Mouse (Mus musculus): ENCODE measurements around the gene Sec24a. TPM values are rescaled to one million over a fixed set of nuclear protein-coding genes. Genes with fewer than 3 reads are reported as not detected.
"Not testable (repeated sequence)": the region's sequence is repeated elsewhere in the genome, so short reads cannot be mapped to it uniquely, and the experiment has no call there.

Gene Sec24a
- polyA plus RNA-seq, 1 experiment from 2014 or later: 7.5 TPM

GRCm38 (mm10) chr11:51790662-51791061 lies 27.2 kb upstream of the Sec24a start:
- no peaks in the 10 kb centered on the region for H3K9me3 ChIP-seq (replicated peaks; ENCODE audit: control insufficient read depth, low read length)
- peaks cover 57% of the 10 kb centered on the region for H3K36me3 ChIP-seq (ENCODE audit: control insufficient read depth, insufficient read depth, low read length)
- ATAC-seq (no peak), DNase-seq (ENCODE audit: low spot score) (no peak)
- WGBS: 94% methylated on average over 7 of the region's 7 CpGs
- no peak overlapping the region for H3K4me2 ChIP-seq (ENCODE audit: low read length)
- no peaks in the 10 kb centered on the region for H3K4me1 ChIP-seq (ENCODE audit: control insufficient read depth, insufficient read depth, low read length)
- no peaks in the 10 kb centered on the region for H3K27me3 ChIP-seq (replicated peaks; ENCODE audit: control insufficient read depth, insufficient read depth, low read length)
- no peak overlapping the region for H3K27ac ChIP-seq (ENCODE audit: low read depth, low read length)
- H3K9ac ChIP-seq (ENCODE audit: low read length): no peak overlapping the region
- no peak overlapping the region for H3K4me3 ChIP-seq (ENCODE audit: low read depth, low read length)

- DNase-seq (ENCODE audit: low spot score); ATAC-seq; H3K27me3 ChIP-seq (replicated peaks; ENCODE audit: control insufficient read depth, insufficient read depth, low read length); H3K4me2 ChIP-seq (ENCODE audit: low read length); H3K9me3 ChIP-seq (replicated peaks; ENCODE audit: control insufficient read depth, low read length); H3K4me3 ChIP-seq (ENCODE audit: low read depth, low read length); H3K9ac ChIP-seq (ENCODE audit: low read length); H3K27ac ChIP-seq (ENCODE audit: low read depth, low read length); H3K4me1 ChIP-seq (ENCODE audit: control insufficient read depth, insufficient read depth, low read length): not testable (repeated sequence)
- peaks cover 60% of the 10 kb centered on the region for H3K36me3 ChIP-seq (ENCODE audit: control insufficient read depth, insufficient read depth, low read length)
- 76% methylated on average over 4 of the region's 4 CpGs for WGBS
Measured at GRCm38 (mm10) chr11:51789735-51790134, 26.3 kb upstream of the Sec24a start.

GRCm38 (mm10) chr11:51785926-51786325 lies 22.5 kb upstream of the Sec24a start:
- Histone ChIP-seq H3K27ac (ENCODE audit: low read depth, low read length) (no peak overlapping the region), H3K9me3 (replicated peaks; ENCODE audit: control insufficient read depth, low read length) (no peaks in the 10 kb centered on the region), H3K4me2 (ENCODE audit: low read length) (no peak overlapping the region), H3K9ac (ENCODE audit: low read length) (no peak overlapping the region), H3K4me3 (ENCODE audit: low read depth, low read length) (no peak overlapping the region), H3K36me3 (ENCODE audit: control insufficient read depth, insufficient read depth, low read length) (peaks cover 73% of the 10 kb centered on the region), H3K4me1 (ENCODE audit: control insufficient read depth, insufficient read depth, low read length) (no peaks in the 10 kb centered on the region), H3K27me3 (replicated peaks; ENCODE audit: control insufficient read depth, insufficient read depth, low read length) (no peaks in the 10 kb centered on the region)
- no peak for DNase-seq (ENCODE audit: low spot score)
- WGBS: 89% methylated on average over 6 of the region's 6 CpGs
- no peak for ATAC-seq

GRCm38 (mm10) chr11:51782721-51783120 lies 19.3 kb upstream of the Sec24a start:
- WGBS: 90% methylated on average over 6 of the region's 6 CpGs
- no peaks in the 10 kb centered on the region for H3K27me3 ChIP-seq (replicated peaks; ENCODE audit: control insufficient read depth, insufficient read depth, low read length)
- ATAC-seq: no peak
- H3K4me1 ChIP-seq (ENCODE audit: control insufficient read depth, insufficient read depth, low read length): no peaks in the 10 kb centered on the region
- H3K4me2 ChIP-seq (ENCODE audit: low read length): no peak overlapping the region
- H3K4me3 ChIP-seq (ENCODE audit: low read depth, low read length): no peak overlapping the region
- no peak overlapping the region for H3K9ac ChIP-seq (ENCODE audit: low read length)
- no peak overlapping the region for H3K27ac ChIP-seq (ENCODE audit: low read depth, low read length)
- H3K9me3 ChIP-seq (replicated peaks; ENCODE audit: control insufficient read depth, low read length): no peaks in the 10 kb centered on the region
- peaks cover 57% of the 10 kb centered on the region for H3K36me3 ChIP-seq (ENCODE audit: control insufficient read depth, insufficient read depth, low read length)
- DNase-seq (ENCODE audit: low spot score): no peak

- no peak overlapping the region for H3K4me2 ChIP-seq (ENCODE audit: low read length)
- ATAC-seq: no peak
- 92% methylated on average over 9 of the region's 9 CpGs for WGBS
- no peak overlapping the region for H3K27ac ChIP-seq (ENCODE audit: low read depth, low read length)
- H3K9me3 ChIP-seq (replicated peaks; ENCODE audit: control insufficient read depth, low read length): no peaks in the 10 kb centered on the region
- no peaks in the 10 kb centered on the region for H3K27me3 ChIP-seq (replicated peaks; ENCODE audit: control insufficient read depth, insufficient read depth, low read length)
- H3K36me3 ChIP-seq (ENCODE audit: control insufficient read depth, insufficient read depth, low read length): peaks cover 43% of the 10 kb centered on the region
- no peak overlapping the region for H3K4me3 ChIP-seq (ENCODE audit: low read depth, low read length)
- no peak overlapping the region for H3K9ac ChIP-seq (ENCODE audit: low read length)
- no peak for DNase-seq (ENCODE audit: low spot score)
- H3K4me1 ChIP-seq (ENCODE audit: control insufficient read depth, insufficient read depth, low read length): no peaks in the 10 kb centered on the region
Measured at GRCm38 (mm10) chr11:51780773-51781267, 17.4 kb upstream of the Sec24a start.

GRCm38 (mm10) chr11:51777478-51777877 lies 14.0 kb upstream of the Sec24a start:
- H3K27ac ChIP-seq (ENCODE audit: low read depth, low read length): no peak overlapping the region
- H3K36me3 ChIP-seq (ENCODE audit: control insufficient read depth, insufficient read depth, low read length): peaks cover 24% of the 10 kb centered on the region
- no peak overlapping the region for H3K9ac ChIP-seq (ENCODE audit: low read length)
- no peaks in the 10 kb centered on the region for H3K27me3 ChIP-seq (replicated peaks; ENCODE audit: control insufficient read depth, insufficient read depth, low read length)
- ATAC-seq: no peak
- H3K4me3 ChIP-seq (ENCODE audit: low read depth, low read length): no peak overlapping the region
- no peaks in the 10 kb centered on the region for H3K9me3 ChIP-seq (replicated peaks; ENCODE audit: control insufficient read depth, low read length)
- no peak for DNase-seq (ENCODE audit: low spot score)
- WGBS: 93% methylated on average over 5 of the region's 5 CpGs
- no peaks in the 10 kb centered on the region for H3K4me1 ChIP-seq (ENCODE audit: control insufficient read depth, insufficient read depth, low read length)
- H3K4me2 ChIP-seq (ENCODE audit: low read length): no peak overlapping the region

GRCm38 (mm10) chr11:51775507-51775906 lies 12.1 kb upstream of the Sec24a start:
- H3K27ac ChIP-seq (ENCODE audit: low read depth, low read length): no peak overlapping the region
- peaks cover 5% of the 10 kb centered on the region for H3K36me3 ChIP-seq (ENCODE audit: control insufficient read depth, insufficient read depth, low read length)
- H3K9ac ChIP-seq (ENCODE audit: low read length): no peak overlapping the region
- no peak for DNase-seq (ENCODE audit: low spot score)
- no peak for ATAC-seq
- H3K4me1 ChIP-seq (ENCODE audit: control insufficient read depth, insufficient read depth, low read length): no peaks in the 10 kb centered on the region
- no peak overlapping the region for H3K4me2 ChIP-seq (ENCODE audit: low read length)
- H3K4me3 ChIP-seq (ENCODE audit: low read depth, low read length): no peak overlapping the region
- WGBS: 90% methylated on average over 3 of the region's 3 CpGs
- no peaks in the 10 kb centered on the region for H3K9me3 ChIP-seq (replicated peaks; ENCODE audit: control insufficient read depth, low read length)
- no peaks in the 10 kb centered on the region for H3K27me3 ChIP-seq (replicated peaks; ENCODE audit: control insufficient read depth, insufficient read depth, low read length)

GRCm38 (mm10) chr11:51768296-51768695 lies 4.9 kb upstream of the Sec24a start:
- Histone ChIP-seq H3K9me3 (replicated peaks; ENCODE audit: control insufficient read depth, low read length) (no peaks in the 10 kb centered on the region), H3K9ac (ENCODE audit: low read length) (no peak overlapping the region), H3K4me3 (ENCODE audit: low read depth, low read length) (no peak overlapping the region), H3K36me3 (ENCODE audit: control insufficient read depth, insufficient read depth, low read length) (no peaks in the 10 kb centered on the region), H3K4me2 (ENCODE audit: low read length) (no peak overlapping the region), H3K27ac (ENCODE audit: low read depth, low read length) (no peak overlapping the region), H3K4me1 (ENCODE audit: control insufficient read depth, insufficient read depth, low read length) (peaks cover 7% of the 10 kb centered on the region), H3K27me3 (replicated peaks; ENCODE audit: control insufficient read depth, insufficient read depth, low read length) (no peaks in the 10 kb centered on the region)
- DNase-seq (ENCODE audit: low spot score): no peak
- WGBS: 89% methylated on average over 5 of the region's 5 CpGs
- no peak for ATAC-seq

- H3K4me3 ChIP-seq (ENCODE audit: low read depth, low read length): no peak overlapping the region
- no peaks in the 10 kb centered on the region for H3K36me3 ChIP-seq (ENCODE audit: control insufficient read depth, insufficient read depth, low read length)
- ATAC-seq (no peak), DNase-seq (ENCODE audit: low spot score) (no peak)
- H3K27me3 ChIP-seq (replicated peaks; ENCODE audit: control insufficient read depth, insufficient read depth, low read length): no peaks in the 10 kb centered on the region
- WGBS: 85% methylated on average over 8 of the region's 8 CpGs
- no peak overlapping the region for H3K4me2 ChIP-seq (ENCODE audit: low read length)
- no peak overlapping the region for H3K27ac ChIP-seq (ENCODE audit: low read depth, low read length)
- peaks cover 10% of the 10 kb centered on the region for H3K4me1 ChIP-seq (ENCODE audit: control insufficient read depth, insufficient read depth, low read length)
- no peak overlapping the region for H3K9ac ChIP-seq (ENCODE audit: low read length)
- no peaks in the 10 kb centered on the region for H3K9me3 ChIP-seq (replicated peaks; ENCODE audit: control insufficient read depth, low read length)
Measured at GRCm38 (mm10) chr11:51767579-51768220, 4.3 kb upstream of the Sec24a start.
